Mouse (Mus musculus) ES-E14 (cell line): Measurements from ENCODE around the gene Gm9507.

Source experiments
- CHD2 ChIP-seq: IDR thresholded peaks from 2 replicates; pipeline ENCODE4 v1.6.1; 2014; ENCODE audit warnings: mild to moderate bottlenecking, low read depth, low read length, inconsistent platforms
- HCFC1 ChIP-seq: IDR thresholded peaks from 2 replicates; pipeline ENCODE4 v1.6.1; 2012; ENCODE audit warnings: low read length, inconsistent platforms, borderline replicate concordance; ENCODE audit not compliant: insufficient read depth
- ZC3H11A ChIP-seq: IDR thresholded peaks from 2 replicates; pipeline ENCODE4 v1.6.1; 2012; ENCODE audit warnings: low read depth, mild to moderate bottlenecking, inconsistent platforms, low read length, borderline replicate concordance

- TF ChIP-seq HCFC1 (no peak), ZC3H11A (no peak), CHD2 (no peak)
These were observed 7.6 kb upstream of the Gm9507 start for GRCm38 (mm10) chr10:77819203-77819602.
